Mouse (Mus musculus) MEL (cell line): ENCODE results near the gene Gstm7.
"Not testable (repeated sequence)": the region's sequence is repeated elsewhere in the genome, so short reads cannot be mapped to it uniquely, and the experiment has no call there.

Experiments
- CTCF ChIP-seq, 3 experiments: IDR thresholded peaks in 2 of 3; conservative IDR thresholded peaks in 1 of 3; 2 replicates each; pipeline ENCODE4 v1.5.1; 2011 to 2012; ENCODE audit warnings: low read length in 3 of 3, low read depth in 2 of 3, mild to moderate bottlenecking in 2 of 3, improper control_type of control experiment in 1 of 3, inconsistent platforms in 1 of 3, mixed read lengths in 1 of 3, moderate library complexity in 1 of 3; ENCODE audit not compliant: control insufficient read depth in 1 of 3, insufficient read depth in 1 of 3, poor library complexity in 1 of 3, severe bottlenecking in 1 of 3
- MAX ChIP-seq: IDR thresholded peaks from 2 replicates; pipeline ENCODE4 v1.6.1; 2011; ENCODE audit warnings: low read length, improper control_type of control experiment
- MYB ChIP-seq: IDR thresholded peaks from 2 replicates; pipeline ENCODE4 v1.6.1; 2011; ENCODE audit warnings: mild to moderate bottlenecking, low read depth, low read length, improper control_type of control experiment
- POLR2A ChIP-seq, 2 experiments: IDR thresholded peaks; 2 replicates each; pipeline ENCODE4 v1.6.1; 2011 to 2012; ENCODE audit warnings: low read length in 2 of 2, mild to moderate bottlenecking in 2 of 2, control low read depth in 1 of 2, improper control_type of control experiment in 1 of 2, low read depth in 1 of 2, moderate library complexity in 1 of 2; ENCODE audit not compliant: control insufficient read depth in 1 of 2, insufficient read depth in 1 of 2, poor library complexity in 1 of 2

DNA sequence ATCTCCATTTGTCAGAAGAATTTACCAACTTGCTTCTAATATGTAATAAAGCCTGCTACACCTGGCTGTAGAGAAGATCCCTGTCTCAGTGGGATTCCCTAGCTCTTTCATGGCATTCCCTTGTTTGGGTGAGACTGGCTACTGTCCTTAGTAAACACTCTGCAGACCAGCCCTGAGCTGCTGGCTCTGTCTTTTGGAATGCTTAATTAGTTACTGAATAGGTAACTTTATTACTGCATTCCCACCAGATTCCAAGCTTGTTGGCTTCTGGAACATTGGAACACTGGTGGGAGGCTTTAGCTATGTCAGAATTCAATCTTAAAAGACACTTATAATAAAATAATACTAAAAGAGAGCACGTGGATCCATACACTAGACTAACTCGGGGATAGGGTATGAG lies 42.4 kb downstream of the Gstm7 start:
- not testable (repeated sequence) for TF ChIP-seq CTCF (IDR thresholded peaks at IDR 0.05 in 2 of 3, conservative IDR thresholded peaks at IDR 0.05 in 1 of 3; ENCODE audit: control insufficient read depth in 1 of 3, insufficient read depth in 1 of 3, low read depth in 2 of 3, low read length in 3 of 3, poor library complexity in 1 of 3, severe bottlenecking in 1 of 3); MYB; MAX; POLR2A (IDR thresholded peaks at IDR 0.05; ENCODE audit: control insufficient read depth in 1 of 2, insufficient read depth in 1 of 2, low read depth in 1 of 2, low read length in 2 of 2, poor library complexity in 1 of 2)
